Mouse (Mus musculus) CH12.LX (cell line): ENCODE results near the gene Cdca3.

ENCODE experiments used
- CTCF ChIP-seq, 2 experiments: IDR thresholded peaks in 1 of 2; conservative IDR thresholded peaks in 1 of 2; 2 replicates each; pipeline ENCODE4 v1.5.1; 2011 to 2012; ENCODE audit warnings: low read depth in 2 of 2, low read length in 2 of 2, improper control_type of control experiment in 1 of 2, inconsistent platforms in 1 of 2, mild to moderate bottlenecking in 1 of 2, moderate library complexity in 1 of 2
- KAT2A ChIP-seq: IDR thresholded peaks from 2 replicates; pipeline ENCODE4 v1.6.1; 2012; ENCODE audit warnings: low read length, improper control_type of control experiment, inconsistent platforms; ENCODE audit not compliant: insufficient replicate concordance
- MYC ChIP-seq: IDR thresholded peaks from 2 replicates; pipeline ENCODE4 v1.6.1; 2011; ENCODE audit warnings: low read depth, mild to moderate bottlenecking, improper control_type of control experiment, low read length

- TF ChIP-seq CTCF (conservative IDR thresholded peaks at IDR 0.05 in 1 of 2, IDR thresholded peaks at IDR 0.05 in 1 of 2; ENCODE audit: low read depth in 2 of 2, low read length in 2 of 2) (no peak), KAT2A (no peak), MYC (no peak)
Observed at GRCm38 (mm10) chr6:124806446-124807140, 22.8 kb upstream of the Cdca3 start.
